8 mouse cellular contexts compared by ENCODE assay signal in genomic region chr1:158267020-158267571, GRCm38 (mm10).
DNase-seq lines count a peak whose midpoint lies in the region; ATAC-seq lines count a peak whose summit lies in the region.

No protein-coding gene starts in this region.

- no peaks in the 10 kb centered on the region for H3K9me3 ChIP-seq in hindbrain, embryonic 11.5 days (ENCODE audit: control insufficient read depth, low read length)
- H3K9me3 ChIP-seq in midbrain, embryonic 16.5 days (replicated peaks; ENCODE audit: control insufficient read depth, low read length, poor library complexity, severe bottlenecking), result no peaks in the 10 kb centered on the region

- peak; percentile 80 for ATAC-seq in hindbrain, embryonic 11.5 days (ENCODE audit: low FRiP score)
- ATAC-seq in midbrain, embryonic 16.5 days, result peak; percentile 79
- ATAC-seq in megakaryocyte, adult 5-6 weeks (ENCODE audit: poor library complexity, severe bottlenecking), result no peak

- intact Hi-C loops in left cerebral cortex, postnatal 25 days (cut with DNase I), result loop anchor here (5.0 to 10.0 kb wide), 3 partner anchors 212 to 710 kb away; no protein-coding TSS in a partner anchor

- peak overlapping the region; percentile 40 for H3K27ac ChIP-seq in hindbrain, embryonic 11.5 days (ENCODE audit: low read depth, low read length)
- H3K27ac ChIP-seq in midbrain, embryonic 16.5 days (ENCODE audit: low read length), result peak overlapping the region; percentile 4

- peaks cover 4% of the 10 kb centered on the region; the same call in 1 of the 2 replicates for H3K4me1 ChIP-seq in hindbrain, embryonic 11.5 days (replicated peaks; ENCODE audit: control insufficient read depth, insufficient read depth, low read length)
- peaks cover 10% of the 10 kb centered on the region for H3K4me1 ChIP-seq in midbrain, embryonic 16.5 days (ENCODE audit: control insufficient read depth, insufficient read depth, low read length)

- H3K4me3 ChIP-seq in hindbrain, embryonic 11.5 days (ENCODE audit: low read depth, low read length), result no peak overlapping the region
- no peak overlapping the region for H3K4me3 ChIP-seq in midbrain, embryonic 16.5 days (ENCODE audit: low read depth, low read length)

- WGBS in hindbrain, embryonic 11.5 days, result 23% methylated on average over 8 of the region's 8 CpGs
- 4% methylated on average over 8 of the region's 8 CpGs for WGBS in midbrain, embryonic 16.5 days

- no peaks in the 10 kb centered on the region for H3K36me3 ChIP-seq in hindbrain, embryonic 11.5 days (ENCODE audit: control insufficient read depth, insufficient read depth, low read length)
- H3K36me3 ChIP-seq in midbrain, embryonic 16.5 days (ENCODE audit: control insufficient read depth, insufficient read depth, low read length), result no peaks in the 10 kb centered on the region

- H3K27me3 ChIP-seq in hindbrain, embryonic 11.5 days (ENCODE audit: control insufficient read depth, insufficient read depth, low read length), result no peaks in the 10 kb centered on the region
- no peaks in the 10 kb centered on the region for H3K27me3 ChIP-seq in midbrain, embryonic 16.5 days (ENCODE audit: control insufficient read depth, insufficient read depth, low read depth, low read length)

- H3K4me2 ChIP-seq in hindbrain, embryonic 11.5 days (replicated peaks; ENCODE audit: low read depth, low read length), result no peak overlapping the region
- H3K4me2 ChIP-seq in midbrain, embryonic 16.5 days (ENCODE audit: low read length), result no peak overlapping the region

- DNase-seq in cerebellum, adult 18-20 months, result peak; percentile 31 to 41
- DNase-seq in cerebellum, adult 11-12 months, result no peak
- peak; percentile 50 for DNase-seq in NIH3T3 (ENCODE audit: low read depth)
- peak; percentile 72 for DNase-seq in embryo, embryonic 10 days (ENCODE audit: low spot score)
- peak; percentile 84 for DNase-seq in hindbrain, embryonic 11.5 days (ENCODE audit: low spot score)
- peak; percentile 66 to 72 for DNase-seq in left cerebral cortex, postnatal 25 days (ENCODE audit: low spot score in 2 of 2)

- H3K9ac ChIP-seq in hindbrain, embryonic 11.5 days (ENCODE audit: low read depth, low read length), result no peak overlapping the region
- H3K9ac ChIP-seq in midbrain, embryonic 16.5 days (ENCODE audit: low read depth, low read length), result no peak overlapping the region
